Mouse (Mus musculus): ENCODE measurements around the gene Tenm4. TPM values are rescaled to one million over a fixed set of nuclear protein-coding genes. Genes with fewer than 3 reads are reported as not detected.

Gene Tenm4
- total and polyA plus RNA-seq, 2 experiments = 0.09 to 0.11 TPM

DNA sequence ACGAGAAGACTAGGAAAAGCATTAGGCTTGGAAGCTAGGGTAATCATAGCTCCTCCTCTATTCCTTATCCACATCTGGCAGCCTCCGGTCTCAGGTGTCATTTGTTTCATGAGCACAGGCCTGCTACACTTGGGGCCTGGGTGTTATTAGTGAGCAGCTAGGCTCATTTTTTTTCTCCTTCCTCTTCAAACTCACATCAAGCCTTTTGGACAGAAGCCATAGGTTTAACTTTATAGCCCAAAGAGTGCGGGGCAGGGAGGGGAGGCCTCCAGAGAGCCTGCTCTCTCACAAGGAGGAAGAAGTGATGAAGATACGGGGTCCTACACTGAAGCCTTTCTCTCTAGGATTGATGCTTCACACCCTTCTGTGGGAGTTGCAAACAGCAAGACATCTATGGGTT is 538.8 kb downstream of the Tenm4 start:
- no peak for DNase-seq (ENCODE audit: extremely low read depth, low read depth, low spot score)
- TF ChIP-seq POLR2A (IDR thresholded peaks at IDR 0.05; ENCODE audit: extremely low read depth, insufficient read depth, low read length) (no peak), CTCF (IDR thresholded peaks at IDR 0.05; ENCODE audit: low read depth, low read length) (no peak)
- Histone ChIP-seq H3K27me3 (ENCODE audit: control insufficient read depth, insufficient read depth, low read length) (no peaks in the 10 kb centered on the region), H3K4me1 (ENCODE audit: control insufficient read depth, insufficient read depth, low read length) (no peaks in the 10 kb centered on the region), H3K9ac (ENCODE audit: low read depth, low read length) (no peak overlapping the region), H3K79me2 (ENCODE audit: control insufficient read depth, insufficient read depth, low read length) (no peaks in the 10 kb centered on the region), H3K4me3 (ENCODE audit: insufficient read depth, low read depth, low read length) (no peak overlapping the region), H3K27ac (replicated peaks; ENCODE audit: insufficient read depth, low read depth, low read length) (no peak overlapping the region), H3K36me3 (ENCODE audit: control insufficient read depth, insufficient read depth, low read length) (no peaks in the 10 kb centered on the region)
- WGBS = 91% methylated on average over 4 of the region's 4 CpGs

DNA sequence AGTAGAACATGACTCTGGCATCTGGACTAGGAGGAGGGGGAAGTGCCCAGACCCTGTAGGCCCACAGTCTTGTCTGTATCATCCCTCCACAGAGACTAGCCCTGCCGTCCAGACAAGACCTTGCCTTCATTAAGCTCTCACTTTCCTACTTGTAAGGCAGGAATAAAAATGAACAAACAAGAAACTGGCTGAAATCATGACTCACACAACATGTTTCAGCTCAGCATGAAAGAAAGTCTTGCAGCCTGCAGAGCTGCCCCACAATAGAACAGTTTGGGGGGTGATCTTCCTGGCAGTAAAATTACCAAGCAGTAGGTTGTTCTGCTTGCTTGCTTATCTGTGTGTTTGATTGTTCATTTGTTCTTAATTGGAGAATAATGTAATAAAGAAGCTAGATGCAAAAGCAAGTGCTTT is 539.6 kb downstream of the Tenm4 start:
- no peaks in the 10 kb centered on the region for H3K27me3 ChIP-seq (ENCODE audit: control insufficient read depth, insufficient read depth, low read length)
- H3K36me3 ChIP-seq (ENCODE audit: control insufficient read depth, insufficient read depth, low read length) = no peaks in the 10 kb centered on the region
- H3K9ac ChIP-seq (ENCODE audit: low read depth, low read length) = no peak overlapping the region
- no peak overlapping the region for H3K4me3 ChIP-seq (ENCODE audit: insufficient read depth, low read depth, low read length)
- H3K4me1 ChIP-seq (ENCODE audit: control insufficient read depth, insufficient read depth, low read length) = no peaks in the 10 kb centered on the region
- 84% methylated on average over 1 of the region's 1 CpGs for WGBS
- TF ChIP-seq CTCF (IDR thresholded peaks at IDR 0.05; ENCODE audit: low read depth, low read length) (no peak), POLR2A (IDR thresholded peaks at IDR 0.05; ENCODE audit: extremely low read depth, insufficient read depth, low read length) (no peak)
- no peak for DNase-seq (ENCODE audit: extremely low read depth, low read depth, low spot score)
- no peak overlapping the region for H3K27ac ChIP-seq (replicated peaks; ENCODE audit: insufficient read depth, low read depth, low read length)
- no peaks in the 10 kb centered on the region for H3K79me2 ChIP-seq (ENCODE audit: control insufficient read depth, insufficient read depth, low read length)

DNA sequence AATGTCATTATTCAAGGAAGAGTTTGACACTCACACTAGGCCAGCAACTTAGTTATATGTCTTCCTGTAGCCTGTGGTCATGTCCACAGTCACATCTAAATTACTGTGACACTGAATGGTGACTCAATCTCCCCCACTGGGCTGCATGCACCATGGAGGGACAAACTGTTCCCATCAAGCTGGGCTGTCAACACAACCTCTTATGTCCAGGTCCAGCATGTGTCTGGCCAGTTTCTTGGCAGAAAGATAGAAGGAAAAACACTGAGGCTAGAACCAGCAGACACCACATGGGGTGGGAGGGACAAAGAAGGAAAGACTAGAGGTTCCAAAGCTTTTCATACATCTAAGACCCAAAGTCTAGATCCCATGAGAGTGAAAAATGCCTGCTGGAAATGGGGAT is 541.8 kb downstream of the Tenm4 start:
- Histone ChIP-seq H3K27me3 (ENCODE audit: control insufficient read depth, insufficient read depth, low read length) (no peaks in the 10 kb centered on the region), H3K4me1 (ENCODE audit: control insufficient read depth, insufficient read depth, low read length) (no peaks in the 10 kb centered on the region), H3K27ac (replicated peaks; ENCODE audit: insufficient read depth, low read depth, low read length) (no peak overlapping the region), H3K79me2 (ENCODE audit: control insufficient read depth, insufficient read depth, low read length) (no peaks in the 10 kb centered on the region), H3K36me3 (ENCODE audit: control insufficient read depth, insufficient read depth, low read length) (no peaks in the 10 kb centered on the region), H3K9ac (ENCODE audit: low read depth, low read length) (no peak overlapping the region), H3K4me3 (ENCODE audit: insufficient read depth, low read depth, low read length) (no peak overlapping the region)
- DNase-seq (ENCODE audit: extremely low read depth, low read depth, low spot score) = no peak
- TF ChIP-seq CTCF (IDR thresholded peaks at IDR 0.05; ENCODE audit: low read depth, low read length) (no peak), POLR2A (IDR thresholded peaks at IDR 0.05; ENCODE audit: extremely low read depth, insufficient read depth, low read length) (no peak)

DNA sequence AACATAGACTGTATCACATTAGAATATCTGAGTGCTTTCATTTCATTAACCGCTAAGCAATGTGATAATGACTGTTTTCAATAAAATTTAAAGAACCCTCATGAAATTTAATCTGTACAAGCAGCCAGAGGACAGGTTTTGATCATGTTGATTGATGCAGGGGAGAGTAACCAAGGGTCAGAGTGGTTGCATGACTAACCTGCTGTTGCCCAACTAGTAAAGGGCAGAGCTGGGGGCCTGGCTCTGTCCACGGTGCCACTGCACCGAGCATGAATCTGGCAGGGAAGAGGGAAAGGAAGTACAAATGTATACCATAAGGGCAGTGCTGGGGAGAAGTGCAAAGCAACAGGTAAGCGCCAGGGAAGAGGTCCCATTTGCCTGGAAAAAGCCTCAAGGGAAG is 545.9 kb downstream of the Tenm4 start:
- TF ChIP-seq CTCF (IDR thresholded peaks at IDR 0.05; ENCODE audit: low read depth, low read length) (no peak), POLR2A (IDR thresholded peaks at IDR 0.05; ENCODE audit: extremely low read depth, insufficient read depth, low read length) (no peak)
- H3K79me2 ChIP-seq (ENCODE audit: control insufficient read depth, insufficient read depth, low read length) = no peaks in the 10 kb centered on the region
- no peaks in the 10 kb centered on the region for H3K4me1 ChIP-seq (ENCODE audit: control insufficient read depth, insufficient read depth, low read length)
- no peak overlapping the region for H3K9ac ChIP-seq (ENCODE audit: low read depth, low read length)
- DNase-seq (ENCODE audit: extremely low read depth, low read depth, low spot score) = no peak
- no peak overlapping the region for H3K27ac ChIP-seq (replicated peaks; ENCODE audit: insufficient read depth, low read depth, low read length)
- H3K36me3 ChIP-seq (ENCODE audit: control insufficient read depth, insufficient read depth, low read length) = no peaks in the 10 kb centered on the region
- 80% methylated on average over 4 of the region's 4 CpGs for WGBS
- H3K27me3 ChIP-seq (ENCODE audit: control insufficient read depth, insufficient read depth, low read length) = no peaks in the 10 kb centered on the region
- no peak overlapping the region for H3K4me3 ChIP-seq (ENCODE audit: insufficient read depth, low read depth, low read length)

DNA sequence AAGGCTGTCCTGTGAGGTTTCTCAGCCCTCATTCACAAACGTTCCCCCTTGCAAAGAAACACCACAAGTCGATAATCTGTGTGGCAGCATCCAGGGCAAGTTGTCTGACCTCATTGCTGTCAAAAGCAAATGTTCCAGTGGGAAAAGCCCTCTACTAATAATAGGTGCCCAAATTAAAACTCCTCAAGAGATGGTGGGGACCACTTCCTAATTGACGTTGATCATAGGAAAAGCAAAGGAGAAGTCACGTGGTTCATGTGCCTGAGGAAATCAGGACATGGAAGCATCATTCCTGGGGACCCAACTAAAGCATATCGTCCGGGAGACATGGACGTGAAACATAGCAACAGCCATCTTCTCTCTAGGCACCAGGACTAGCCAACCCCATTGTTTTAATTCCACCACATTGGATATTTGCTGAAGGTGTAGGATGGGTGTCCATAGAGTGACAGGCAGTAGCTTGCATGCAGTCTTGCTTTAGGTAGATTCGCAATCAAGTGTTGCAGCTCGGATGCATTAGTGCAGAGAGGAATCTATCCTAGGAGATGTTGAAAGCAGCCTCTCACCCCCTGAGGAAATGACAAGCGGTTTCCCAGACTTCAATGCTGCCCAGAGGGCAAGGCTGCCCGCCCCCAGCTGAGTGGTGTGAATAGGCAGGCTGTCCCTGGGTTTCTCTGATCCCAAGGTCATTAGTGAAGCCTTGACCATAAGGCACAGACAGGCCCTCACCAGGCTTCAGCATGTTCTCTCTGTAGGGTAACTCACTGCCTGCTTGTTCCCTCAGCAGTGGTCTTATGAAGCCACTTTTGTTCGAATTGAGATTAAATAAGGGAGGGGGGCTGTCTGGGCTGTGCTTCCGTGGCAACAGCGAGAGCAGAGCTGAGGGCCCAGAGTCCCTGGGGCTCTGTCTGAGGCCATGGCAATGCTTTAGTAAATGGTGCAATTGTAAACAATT is 547.4 kb downstream of the Tenm4 start:
- H3K27ac ChIP-seq (replicated peaks; ENCODE audit: insufficient read depth, low read depth, low read length) = no peak overlapping the region
- no peaks in the 10 kb centered on the region for H3K36me3 ChIP-seq (ENCODE audit: control insufficient read depth, insufficient read depth, low read length)
- no peak for TF ChIP-seq POLR2A (IDR thresholded peaks at IDR 0.05; ENCODE audit: extremely low read depth, insufficient read depth, low read length)
- TF ChIP-seq CTCF (IDR thresholded peaks at IDR 0.05; ENCODE audit: low read depth, low read length) = no peak
- H3K4me1 ChIP-seq (ENCODE audit: control insufficient read depth, insufficient read depth, low read length) = no peaks in the 10 kb centered on the region
- H3K9ac ChIP-seq (ENCODE audit: low read depth, low read length) = no peak overlapping the region
- no peaks in the 10 kb centered on the region for H3K79me2 ChIP-seq (ENCODE audit: control insufficient read depth, insufficient read depth, low read length)
- no peak overlapping the region for H3K4me3 ChIP-seq (ENCODE audit: insufficient read depth, low read depth, low read length)
- DNase-seq (ENCODE audit: extremely low read depth, low read depth, low spot score) = no peak
- no peaks in the 10 kb centered on the region for H3K27me3 ChIP-seq (ENCODE audit: control insufficient read depth, insufficient read depth, low read length)
- 64% methylated on average over 14 of the region's 14 CpGs for WGBS

DNA sequence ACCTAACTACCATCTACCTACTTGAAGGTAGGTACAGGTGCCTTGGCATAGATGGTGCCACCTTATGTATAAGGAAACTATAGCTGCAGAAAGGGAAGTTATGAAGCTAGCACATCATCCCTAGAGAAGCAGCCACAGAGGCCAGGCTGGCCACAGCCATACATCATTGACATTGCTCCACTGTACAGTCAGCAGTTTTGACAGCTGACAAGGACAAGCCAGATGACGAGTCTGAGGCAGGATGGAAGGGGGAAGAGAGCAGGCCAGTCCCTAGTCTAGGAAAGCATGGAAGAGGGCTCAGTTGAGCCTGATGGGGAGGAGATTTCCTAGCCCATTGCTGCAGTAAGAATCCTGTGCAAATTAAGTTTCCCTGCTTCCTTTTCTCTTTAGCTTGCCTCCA is 548.9 kb downstream of the Tenm4 start:
- Histone ChIP-seq H3K4me1 (ENCODE audit: control insufficient read depth, insufficient read depth, low read length) (no peaks in the 10 kb centered on the region), H3K79me2 (ENCODE audit: control insufficient read depth, insufficient read depth, low read length) (no peaks in the 10 kb centered on the region), H3K27me3 (ENCODE audit: control insufficient read depth, insufficient read depth, low read length) (no peaks in the 10 kb centered on the region), H3K27ac (replicated peaks; ENCODE audit: insufficient read depth, low read depth, low read length) (no peak overlapping the region), H3K9ac (ENCODE audit: low read depth, low read length) (no peak overlapping the region), H3K36me3 (ENCODE audit: control insufficient read depth, insufficient read depth, low read length) (no peaks in the 10 kb centered on the region), H3K4me3 (ENCODE audit: insufficient read depth, low read depth, low read length) (no peak overlapping the region)
- no peak for DNase-seq (ENCODE audit: extremely low read depth, low read depth, low spot score)
- no peak for TF ChIP-seq CTCF (IDR thresholded peaks at IDR 0.05; ENCODE audit: low read depth, low read length)
- no peak for TF ChIP-seq POLR2A (IDR thresholded peaks at IDR 0.05; ENCODE audit: extremely low read depth, insufficient read depth, low read length)
- 62% methylated on average over 1 of the region's 1 CpGs for WGBS

All from liver, adult 2 months (tissue).